Mouse (Mus musculus): Measurements from ENCODE around the gene Hjurp. TPM values are rescaled to one million over a fixed set of nuclear protein-coding genes. Genes with fewer than 3 reads are reported as not detected.
A peak's percentile ranks its signal among the peaks of the same experiment; 100 is the strongest.

The Hjurp gene
- polyA plus RNA-seq, 1 experiment from 2014 or later: 245 TPM

DNA sequence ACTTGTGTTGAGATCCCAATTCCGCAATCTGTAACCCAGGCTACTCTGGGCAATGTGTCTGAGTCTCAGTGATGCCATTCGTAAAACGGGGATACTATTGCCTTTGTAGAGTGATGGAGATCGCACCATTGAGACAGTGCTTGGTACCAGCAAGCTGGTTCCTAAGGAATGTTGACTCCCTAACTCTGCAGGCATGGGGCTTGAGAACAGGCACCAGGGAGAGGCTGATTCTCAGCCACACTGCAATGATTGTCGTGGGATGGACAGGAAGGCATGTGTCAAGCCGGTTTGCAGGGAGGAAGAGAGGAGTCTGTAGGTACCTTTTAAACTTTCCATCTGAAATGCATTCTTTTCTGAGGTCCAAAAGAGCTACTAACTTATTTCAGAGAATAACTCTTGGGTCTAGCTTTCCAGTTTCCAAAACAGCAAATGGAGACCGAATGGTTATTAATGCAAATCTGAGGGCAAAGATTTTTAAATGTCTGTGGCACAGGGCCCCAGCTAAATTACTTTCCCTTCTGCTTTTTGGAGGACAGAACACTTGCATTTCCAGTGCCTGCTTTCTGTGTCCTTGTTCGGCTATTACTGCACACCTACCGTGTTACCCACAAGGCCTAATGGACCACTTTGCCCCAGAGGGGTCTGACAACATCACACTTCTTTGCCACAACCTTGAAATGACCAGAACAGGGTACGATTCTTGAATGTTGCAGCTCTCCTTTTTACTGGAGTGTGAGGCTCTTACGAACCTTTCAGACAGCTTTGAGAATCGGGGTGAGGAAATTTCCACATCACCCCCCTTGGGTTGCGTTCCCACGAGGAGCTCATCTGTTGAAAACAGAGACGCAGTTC, 6.2 kb upstream of the Hjurp start:
- no peak for DNase-seq (ENCODE audit: low spot score)
- H3K36me3 ChIP-seq: no peaks in the 10 kb centered on the region
- no peaks in the 10 kb centered on the region for H3K27me3 ChIP-seq (ENCODE audit: low read depth, poor library complexity, severe bottlenecking)
- 82% methylated on average over 15 of the region's 15 CpGs for WGBS
- H3K4me3 ChIP-seq: no peak overlapping the region
- no peak overlapping the region for H3K27ac ChIP-seq
- no peaks in the 10 kb centered on the region for H3K4me1 ChIP-seq
- peaks cover 51% of the 10 kb centered on the region for H3K9me3 ChIP-seq (replicated peaks)

DNA sequence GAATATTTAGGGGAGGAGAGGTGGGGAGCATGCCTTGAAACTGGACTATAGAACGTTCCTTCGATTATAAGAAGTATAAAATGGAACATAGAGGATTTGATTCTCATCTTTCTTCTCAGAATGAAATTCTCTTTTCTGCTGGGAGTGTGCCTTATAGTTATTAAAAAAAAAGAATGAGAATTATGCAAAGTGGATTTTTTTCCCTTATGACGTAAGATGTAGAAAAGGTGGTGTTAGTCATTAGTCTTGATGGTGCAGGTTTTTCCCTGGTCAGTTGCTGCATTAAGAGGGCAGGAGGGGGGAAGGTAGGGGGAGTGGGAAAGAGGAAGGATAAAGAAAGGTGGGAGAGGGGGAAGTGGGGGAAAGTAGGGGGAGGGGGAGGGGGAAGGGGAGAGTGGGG, 4.9 kb upstream of the Hjurp start:
- Histone ChIP-seq H3K27me3 (ENCODE audit: low read depth, poor library complexity, severe bottlenecking) (no peaks in the 10 kb centered on the region), H3K9me3 (replicated peaks) (peaks cover 45% of the 10 kb centered on the region), H3K4me3 (no peak overlapping the region), H3K27ac (no peak overlapping the region), H3K4me1 (no peaks in the 10 kb centered on the region), H3K36me3 (no peaks in the 10 kb centered on the region)
- no peak for DNase-seq (ENCODE audit: low spot score)
- WGBS: 63% methylated on average over 3 of the region's 3 CpGs

DNA sequence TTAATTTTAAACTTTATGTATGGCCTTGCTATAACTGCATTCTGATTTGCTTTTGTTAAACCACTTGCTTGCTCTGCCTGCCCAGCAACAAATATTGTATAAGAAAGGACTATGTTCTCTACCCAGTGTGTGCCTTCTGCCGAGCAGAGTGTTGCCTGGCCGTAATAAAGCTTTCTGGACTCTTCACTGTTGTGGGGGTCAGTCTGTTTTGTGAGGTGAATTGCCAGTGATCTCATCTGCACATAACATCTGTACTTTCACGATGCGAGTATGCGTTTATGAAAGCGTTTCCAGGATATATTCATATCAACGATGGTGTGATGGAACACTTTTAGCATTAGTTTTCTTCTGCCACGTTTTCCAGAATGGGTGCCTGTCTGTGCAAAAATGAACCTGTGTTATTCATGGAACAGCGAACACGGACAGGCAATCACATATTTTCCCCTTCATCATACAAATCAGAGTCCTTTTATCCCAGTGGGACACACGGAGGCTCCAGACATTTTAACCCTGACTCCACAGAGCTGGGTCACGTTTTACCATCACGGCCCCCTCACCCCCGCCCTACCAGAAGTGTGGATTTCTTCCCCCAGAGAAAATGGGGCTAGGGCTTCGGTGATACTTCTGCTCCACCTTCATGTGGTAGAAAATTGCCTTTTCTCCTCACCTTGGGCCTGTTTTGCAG, 2.7 kb upstream of the Hjurp start:
- H3K9me3 ChIP-seq (replicated peaks): peaks cover 36% of the 10 kb centered on the region
- peaks cover 10% of the 10 kb centered on the region for H3K36me3 ChIP-seq
- no peaks in the 10 kb centered on the region for H3K27me3 ChIP-seq (ENCODE audit: low read depth, poor library complexity, severe bottlenecking)
- H3K4me1 ChIP-seq: peaks cover 14% of the 10 kb centered on the region
- no peak for DNase-seq (ENCODE audit: low spot score)
- no peak overlapping the region for H3K27ac ChIP-seq
- H3K4me3 ChIP-seq: no peak overlapping the region
- 81% methylated on average over 15 of the region's 15 CpGs for WGBS

DNA sequence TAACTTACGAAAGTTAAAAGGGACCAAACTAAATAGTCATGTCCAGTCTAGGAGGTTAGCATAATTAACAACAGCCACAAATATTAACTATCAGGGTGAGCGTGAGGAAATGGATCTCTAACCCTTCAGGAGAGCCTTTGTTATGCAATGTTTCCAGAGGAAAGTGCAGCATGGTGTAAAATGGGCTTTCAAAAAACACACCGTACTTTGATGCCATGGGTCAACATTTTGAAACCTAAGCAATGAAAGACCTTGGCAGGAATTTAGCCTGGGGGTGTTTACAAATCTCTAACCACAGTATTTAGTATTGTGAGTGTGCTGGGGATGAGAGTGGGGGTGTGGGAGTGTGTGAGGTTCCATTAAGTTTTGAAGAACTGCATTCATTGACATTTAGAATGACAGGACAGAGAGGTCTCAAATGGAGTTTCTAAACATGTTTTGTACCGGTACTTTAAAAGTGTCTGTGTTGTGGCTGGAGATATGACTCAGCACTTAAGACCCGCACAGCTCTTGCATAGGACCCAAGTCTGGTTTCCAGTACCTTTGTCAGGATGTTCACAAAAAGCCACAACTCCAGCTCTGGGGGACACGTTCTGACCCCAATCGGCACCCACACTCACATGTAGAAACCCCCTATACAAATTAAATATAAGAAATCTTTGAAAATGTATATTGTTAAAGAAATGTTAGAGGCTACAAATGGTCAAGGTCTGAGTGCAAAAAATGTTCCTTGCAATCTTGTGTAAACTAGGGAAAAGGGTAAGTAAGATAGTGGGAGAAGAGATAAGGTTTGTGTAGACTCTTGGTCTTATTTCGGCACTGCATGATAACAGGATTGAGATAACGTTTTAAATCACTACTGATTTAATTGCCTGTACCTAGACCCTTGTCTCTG, 1.9 kb upstream of the Hjurp start:
- no peak overlapping the region for H3K27ac ChIP-seq
- peaks cover 29% of the 10 kb centered on the region for H3K9me3 ChIP-seq (replicated peaks)
- peaks cover 14% of the 10 kb centered on the region for H3K4me1 ChIP-seq
- no peaks in the 10 kb centered on the region for H3K27me3 ChIP-seq (ENCODE audit: low read depth, poor library complexity, severe bottlenecking)
- H3K4me3 ChIP-seq: no peak overlapping the region
- H3K36me3 ChIP-seq: peaks cover 18% of the 10 kb centered on the region
- no peak for DNase-seq (ENCODE audit: low spot score)
- 73% methylated on average over 9 of the region's 9 CpGs for WGBS

DNA sequence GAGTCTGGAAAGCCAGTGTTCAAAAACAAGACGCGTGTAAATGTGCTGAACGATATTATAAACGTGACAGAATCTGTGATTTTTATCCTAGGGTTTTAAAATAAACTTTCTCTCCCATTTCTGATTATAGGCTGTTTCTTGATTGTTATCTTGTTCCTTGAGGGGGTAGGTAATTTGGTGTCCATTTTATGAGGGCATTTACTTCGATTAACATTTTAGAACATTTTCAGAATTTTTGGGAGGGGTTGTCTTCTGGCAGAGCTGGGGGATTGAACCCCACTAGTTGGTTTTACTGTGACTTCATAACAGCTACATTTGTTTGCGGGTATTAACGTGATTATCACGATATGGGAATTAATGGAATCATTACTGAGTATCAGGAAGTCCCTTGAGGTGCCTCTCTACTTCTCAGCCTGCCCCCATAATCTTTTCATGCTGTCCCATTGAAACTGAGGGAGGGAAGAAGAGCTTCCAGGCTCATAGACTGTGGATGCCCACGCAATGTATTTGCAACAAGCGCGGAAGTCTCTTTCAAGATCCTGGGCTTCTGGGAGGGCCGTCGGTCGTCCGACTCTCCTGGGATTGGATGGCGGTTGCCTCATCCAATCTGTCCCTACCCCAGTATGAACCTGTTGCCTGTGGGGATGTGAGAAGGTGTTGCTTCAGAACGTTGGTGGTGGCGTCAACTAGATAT, 532 bp upstream of the Hjurp start:
- WGBS: 70% methylated on average over 18 of the region's 18 CpGs
- H3K27me3 ChIP-seq (ENCODE audit: low read depth, poor library complexity, severe bottlenecking): no peaks in the 10 kb centered on the region
- H3K4me3 ChIP-seq: peak overlapping the region; percentile 61
- H3K27ac ChIP-seq: peak overlapping the region; percentile 92
- H3K9me3 ChIP-seq (replicated peaks): peaks cover 21% of the 10 kb centered on the region
- peak; percentile 74 for DNase-seq (ENCODE audit: low spot score)
- peaks cover 32% of the 10 kb centered on the region for H3K36me3 ChIP-seq
- H3K4me1 ChIP-seq: peaks cover 14% of the 10 kb centered on the region

DNA sequence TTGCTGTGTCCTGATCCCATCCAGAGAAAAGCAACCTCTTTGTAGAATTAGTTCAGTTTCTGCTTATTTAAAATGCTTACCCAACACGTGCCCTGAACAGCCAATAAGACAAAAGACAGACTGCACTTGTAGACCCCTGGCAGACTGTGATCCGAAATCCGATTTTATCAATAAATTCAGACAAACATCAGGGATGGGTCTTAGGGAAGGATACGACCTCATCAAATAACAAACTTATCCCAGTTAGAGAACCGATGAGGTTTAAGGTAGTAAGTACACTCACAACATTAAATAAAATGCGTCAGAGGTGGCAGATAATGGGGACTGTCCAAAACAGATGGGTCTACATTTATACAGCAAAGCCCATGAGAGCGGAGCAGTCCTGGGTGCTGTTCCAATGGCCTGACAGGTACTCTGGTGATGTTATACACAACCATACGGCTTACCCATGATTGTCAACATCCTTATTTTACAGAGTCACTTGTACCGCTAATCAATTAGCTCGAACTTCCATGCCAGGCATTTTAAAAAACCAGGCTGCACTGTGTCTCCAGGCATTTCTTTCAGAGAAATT, 822 bp downstream of the Hjurp start:
- 37% methylated on average over 10 of the region's 10 CpGs for WGBS
- H3K9me3 ChIP-seq (replicated peaks): peaks cover 14% of the 10 kb centered on the region; the same call in 1 of the 2 replicates
- DNase-seq (ENCODE audit: low spot score): no peak

DNA sequence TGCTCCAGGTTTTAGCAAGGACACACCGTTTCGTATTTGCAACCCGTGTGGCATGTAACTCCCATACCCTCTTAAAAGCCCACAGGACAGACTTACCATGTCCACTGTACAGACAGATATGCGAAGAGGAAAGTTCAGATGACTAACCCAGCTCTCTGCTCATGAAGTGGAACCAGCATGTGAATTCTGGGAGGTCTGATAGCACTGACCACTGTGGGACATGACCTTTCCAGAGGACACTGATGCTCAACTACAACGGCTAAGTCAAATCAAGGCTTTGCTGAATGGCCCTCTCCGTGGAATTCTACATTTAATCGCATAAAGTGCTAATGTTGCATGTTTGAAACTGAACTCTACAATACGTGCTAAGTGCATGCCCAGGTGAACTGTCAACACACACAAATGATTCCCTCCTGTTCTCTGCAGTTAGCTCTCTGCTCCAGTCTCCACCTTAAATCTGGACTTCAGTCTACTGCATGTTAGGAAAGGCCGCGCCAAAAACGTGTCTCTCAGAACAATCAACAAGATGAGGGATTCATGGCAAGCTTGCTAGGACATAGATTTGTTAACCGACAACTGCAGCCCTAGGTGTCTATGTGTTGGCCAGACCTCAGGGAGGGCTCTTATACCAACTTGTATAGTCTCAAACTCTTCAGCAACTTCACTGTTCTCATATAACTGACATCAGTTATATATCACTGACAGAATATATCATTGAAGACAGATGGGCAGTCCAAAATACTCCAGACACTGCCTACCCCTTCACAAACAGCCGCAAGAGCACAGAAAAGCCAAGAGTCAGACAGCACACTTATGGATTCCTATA, 1.5 kb downstream of the Hjurp start:
- H3K27ac ChIP-seq: peak overlapping the region; percentile 92
- peaks cover 14% of the 10 kb centered on the region; the same call in 1 of the 2 replicates for H3K9me3 ChIP-seq (replicated peaks)
- H3K36me3 ChIP-seq: peaks cover 51% of the 10 kb centered on the region
- WGBS: 72% methylated on average over 13 of the region's 13 CpGs
- H3K4me1 ChIP-seq: peaks cover 14% of the 10 kb centered on the region
- no peak for DNase-seq (ENCODE audit: low spot score)
- no peaks in the 10 kb centered on the region for H3K27me3 ChIP-seq (ENCODE audit: low read depth, poor library complexity, severe bottlenecking)
- H3K4me3 ChIP-seq: peak overlapping the region; percentile 61

More for the DNA sequence above, 822 bp downstream of the Hjurp start:
- Histone ChIP-seq H3K27me3 (ENCODE audit: low read depth, poor library complexity, severe bottlenecking) (no peaks in the 10 kb centered on the region), H3K4me1 (peaks cover 14% of the 10 kb centered on the region), H3K4me3 (peak overlapping the region; percentile 61), H3K27ac (peak overlapping the region; percentile 92), H3K36me3 (peaks cover 45% of the 10 kb centered on the region)

DNA sequence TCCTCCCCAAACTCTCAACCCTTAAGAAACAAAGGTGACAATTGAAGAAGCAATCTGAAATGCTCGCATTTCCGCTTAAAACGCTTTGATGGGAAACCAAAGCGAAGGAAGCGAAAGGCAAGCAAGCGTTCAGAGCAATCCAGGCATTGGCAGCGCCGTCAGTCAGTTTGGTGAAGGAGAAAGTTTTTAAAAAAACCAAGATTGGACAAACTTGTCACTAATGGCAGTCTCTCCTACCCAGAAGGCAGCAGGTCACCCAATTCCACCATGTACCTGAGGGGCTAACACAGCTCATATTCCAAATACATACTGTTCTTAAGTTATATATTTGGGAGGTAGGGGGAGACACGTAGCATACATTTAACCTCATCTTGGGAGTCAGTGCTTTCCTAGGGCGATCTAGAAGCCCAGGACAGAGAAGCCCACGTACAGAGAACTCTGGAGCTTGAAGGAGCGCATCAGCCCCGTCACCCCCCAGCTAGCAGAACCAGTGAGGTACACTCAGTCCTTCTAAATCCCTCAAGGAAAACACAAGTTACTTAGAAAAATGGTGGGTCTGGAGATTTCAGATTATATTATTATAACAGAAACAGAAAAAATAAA, 2.3 kb downstream of the Hjurp start:
- no peak for DNase-seq (ENCODE audit: low spot score)
- peaks cover 14% of the 10 kb centered on the region; the same call in 1 of the 2 replicates for H3K9me3 ChIP-seq (replicated peaks)
- 72% methylated on average over 13 of the region's 13 CpGs for WGBS
- no peak overlapping the region for H3K4me3 ChIP-seq
- H3K36me3 ChIP-seq: peaks cover 55% of the 10 kb centered on the region
- peaks cover 14% of the 10 kb centered on the region for H3K4me1 ChIP-seq
- no peak overlapping the region for H3K27ac ChIP-seq
- H3K27me3 ChIP-seq (ENCODE audit: low read depth, poor library complexity, severe bottlenecking): no peaks in the 10 kb centered on the region

DNA sequence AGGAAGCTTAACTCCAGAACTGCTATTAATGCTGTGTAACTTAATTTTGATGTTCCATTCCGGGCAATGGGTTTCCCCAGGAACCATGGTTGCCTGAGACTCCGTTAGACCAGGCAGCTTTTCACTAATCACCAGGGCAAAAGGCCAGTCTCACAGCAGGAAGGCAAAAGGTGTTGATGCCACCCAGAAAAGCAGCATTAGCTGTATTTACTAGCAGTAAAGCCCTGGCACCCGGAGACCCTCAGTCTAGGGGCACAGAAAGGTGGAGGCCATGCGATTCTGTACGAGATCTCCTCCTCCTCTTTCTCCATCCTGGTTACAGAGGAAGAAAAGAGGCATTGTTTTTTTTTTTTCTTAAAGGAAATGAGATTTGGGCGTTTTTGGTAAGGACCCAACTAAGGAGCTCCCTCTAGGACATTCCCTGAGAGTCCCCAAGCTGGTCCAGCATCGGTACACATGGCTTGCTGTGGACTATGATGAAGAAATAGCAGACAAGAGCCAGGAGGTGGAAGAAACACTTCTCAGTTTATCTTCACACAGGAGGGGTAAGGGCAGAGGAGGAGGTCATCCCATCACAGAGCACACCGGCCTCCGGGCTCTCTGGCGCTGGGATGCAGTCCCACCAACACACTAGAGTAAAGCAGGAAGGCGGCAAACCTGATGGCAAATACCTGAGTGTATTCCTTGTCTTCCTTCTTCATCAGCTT, 2.9 kb downstream of the Hjurp start:
- Histone ChIP-seq H3K36me3 (peaks cover 62% of the 10 kb centered on the region), H3K4me1 (peaks cover 14% of the 10 kb centered on the region), H3K27ac (no peak overlapping the region), H3K27me3 (ENCODE audit: low read depth, poor library complexity, severe bottlenecking) (no peaks in the 10 kb centered on the region), H3K4me3 (no peak overlapping the region), H3K9me3 (replicated peaks) (peaks cover 14% of the 10 kb centered on the region; the same call in 1 of the 2 replicates)
- DNase-seq (ENCODE audit: low spot score): no peak
- 77% methylated on average over 11 of the region's 11 CpGs for WGBS

DNA sequence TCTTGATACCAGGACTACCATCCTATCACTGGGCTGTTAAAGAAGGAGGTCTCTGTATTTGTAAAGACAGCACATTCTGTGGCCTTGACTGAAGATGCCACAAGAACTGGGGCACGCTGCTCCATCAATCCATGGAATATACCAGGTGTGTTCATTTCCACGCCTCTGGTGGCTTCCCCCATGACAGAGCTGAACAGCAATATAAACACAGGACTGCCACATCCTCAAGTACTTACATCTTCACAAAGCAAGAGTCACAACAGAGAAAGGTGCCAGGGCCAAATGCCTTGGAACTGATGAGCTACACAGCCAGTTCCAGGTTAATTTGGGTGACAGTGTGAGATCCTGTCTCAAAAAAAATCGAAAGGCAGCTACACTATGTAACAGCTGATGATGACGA, 3.6 kb downstream of the Hjurp start:
- DNase-seq (ENCODE audit: low spot score): no peak
- Histone ChIP-seq H3K36me3 (peaks cover 69% of the 10 kb centered on the region), H3K27me3 (ENCODE audit: low read depth, poor library complexity, severe bottlenecking) (no peaks in the 10 kb centered on the region), H3K27ac (no peak overlapping the region), H3K4me1 (peaks cover 14% of the 10 kb centered on the region), H3K4me3 (no peak overlapping the region), H3K9me3 (replicated peaks) (peaks cover 14% of the 10 kb centered on the region; the same call in 1 of the 2 replicates)
- 84% methylated on average over 4 of the region's 4 CpGs for WGBS

Measured in limb, embryonic 10.5 days (tissue).